Mouse (Mus musculus): Measurements from ENCODE around the gene Slc9a1. TPM values are rescaled to one million over a fixed set of nuclear protein-coding genes. Genes with fewer than 3 reads are reported as not detected.

Gene Slc9a1
- polyA plus RNA-seq, 1 experiment, result 3.8 TPM

DNA sequence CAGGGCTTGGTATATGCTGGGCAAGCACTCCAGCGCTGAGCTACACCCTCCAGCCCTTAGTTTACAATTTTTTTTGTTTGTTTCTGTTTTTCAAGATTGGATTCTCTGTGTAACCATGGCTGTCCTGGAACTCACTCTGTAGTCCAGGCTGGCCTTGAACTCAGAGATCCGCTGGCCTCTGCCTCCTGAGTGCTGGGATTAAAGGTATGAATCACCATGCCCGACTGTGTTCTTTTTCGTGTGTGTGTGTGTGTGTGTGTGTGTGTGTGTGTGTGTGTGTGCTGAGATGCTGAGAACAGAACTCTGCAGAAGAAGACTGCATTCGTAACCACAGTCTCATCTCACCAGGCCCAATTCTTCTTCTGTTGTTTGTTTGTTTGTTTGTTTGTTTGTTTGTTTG, 34.8 kb downstream of the Slc9a1 start:
- H3K4me3 ChIP-seq (replicated peaks), result no peak overlapping the region
- peaks cover 60% of the 10 kb centered on the region for H3K4me1 ChIP-seq (ENCODE audit: control insufficient read depth)
- H3K27me3 ChIP-seq (ENCODE audit: control insufficient read depth), result no peaks in the 10 kb centered on the region
- TF ChIP-seq GATA1 (IDR thresholded peaks at IDR 0.05; ENCODE audit: low read length), result no peak
- TF ChIP-seq TAL1 (IDR thresholded peaks at IDR 0.05; ENCODE audit: low read length), result no peak
- H3K36me3 ChIP-seq (ENCODE audit: control insufficient read depth), result peaks cover 77% of the 10 kb centered on the region
- no peaks in the 10 kb centered on the region for H3K9me3 ChIP-seq (ENCODE audit: control insufficient read depth, low read length)

DNA sequence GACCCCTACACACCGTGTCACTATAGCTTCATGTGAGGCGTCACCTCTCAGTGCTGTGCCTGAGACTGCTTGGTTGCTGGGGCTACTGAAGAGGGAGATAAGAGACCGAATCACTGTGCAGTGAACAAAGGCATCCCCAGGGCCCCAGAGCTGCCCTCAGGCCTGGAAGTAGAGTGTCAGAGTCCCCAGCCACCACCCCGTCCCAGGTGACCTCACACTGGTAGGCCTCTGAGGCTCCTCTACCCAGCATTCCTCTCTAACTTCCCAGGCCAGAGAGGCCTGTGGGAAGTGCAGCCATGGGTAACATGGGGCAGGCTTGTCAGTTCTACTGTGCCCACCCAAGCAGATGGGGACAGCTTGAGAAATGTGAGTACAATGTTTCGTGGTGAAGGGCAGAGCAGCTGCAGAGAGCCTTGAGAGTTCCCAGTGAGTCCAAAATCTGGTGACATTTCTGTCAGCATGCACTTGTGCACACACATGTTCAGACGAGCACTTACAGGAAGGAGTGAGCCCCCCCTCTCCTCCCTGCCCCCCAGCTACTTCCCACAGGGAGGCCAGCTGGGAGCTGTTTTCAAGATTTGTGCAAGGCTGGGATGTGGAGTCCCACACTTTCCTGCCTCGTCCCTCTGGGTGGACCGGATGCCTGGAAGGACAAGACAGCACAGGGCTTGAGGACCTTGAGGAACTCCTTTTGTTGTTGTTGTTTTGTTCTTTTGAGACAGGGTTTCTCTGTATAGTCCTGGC, 37.0 kb downstream of the Slc9a1 start:
- peaks cover 85% of the 10 kb centered on the region for H3K36me3 ChIP-seq (ENCODE audit: control insufficient read depth)
- H3K4me1 ChIP-seq (ENCODE audit: control insufficient read depth), result peaks cover 56% of the 10 kb centered on the region
- no peak for TF ChIP-seq GATA1 (IDR thresholded peaks at IDR 0.05; ENCODE audit: low read length)
- no peak for TF ChIP-seq TAL1 (IDR thresholded peaks at IDR 0.05; ENCODE audit: low read length)
- no peak overlapping the region for H3K4me3 ChIP-seq (replicated peaks)
- no peaks in the 10 kb centered on the region for H3K9me3 ChIP-seq (ENCODE audit: control insufficient read depth, low read length)
- no peaks in the 10 kb centered on the region for H3K27me3 ChIP-seq (ENCODE audit: control insufficient read depth)

- peaks cover 55% of the 10 kb centered on the region for H3K4me1 ChIP-seq (ENCODE audit: control insufficient read depth)
- H3K36me3 ChIP-seq (ENCODE audit: control insufficient read depth), result peaks cover 91% of the 10 kb centered on the region
- TF ChIP-seq TAL1 (IDR thresholded peaks at IDR 0.05; ENCODE audit: low read length), result no peak
- no peak for TF ChIP-seq GATA1 (IDR thresholded peaks at IDR 0.05; ENCODE audit: low read length)
- H3K4me3 ChIP-seq (replicated peaks), result no peak overlapping the region
- H3K27me3 ChIP-seq (ENCODE audit: control insufficient read depth), result no peaks in the 10 kb centered on the region
- no peaks in the 10 kb centered on the region for H3K9me3 ChIP-seq (ENCODE audit: control insufficient read depth, low read length)
These were observed 37.7 kb downstream of the Slc9a1 start for GRCm38 (mm10) chr4:133407114-133407787.

DNA sequence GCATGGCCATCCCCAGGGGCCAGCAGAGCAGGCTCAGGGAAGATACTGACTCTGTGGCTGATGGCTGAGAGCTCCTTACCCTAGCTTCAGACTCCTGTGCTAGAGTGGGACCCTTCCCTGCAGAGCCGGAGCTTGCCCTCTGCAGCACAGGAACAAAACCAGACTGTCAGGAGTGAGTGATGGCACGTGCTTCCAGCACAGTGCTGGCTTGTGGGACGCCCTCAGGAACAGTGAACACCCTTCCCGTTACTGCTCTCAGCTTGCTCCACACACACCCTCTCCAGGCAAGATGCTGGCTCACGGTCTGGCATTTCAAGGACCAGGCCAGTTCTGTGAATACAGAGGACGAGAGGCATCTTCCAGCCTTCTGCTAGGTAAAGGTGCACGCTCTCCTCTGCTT, 38.5 kb downstream of the Slc9a1 start:
- peaks cover 92% of the 10 kb centered on the region for H3K36me3 ChIP-seq (ENCODE audit: control insufficient read depth)

DNA sequence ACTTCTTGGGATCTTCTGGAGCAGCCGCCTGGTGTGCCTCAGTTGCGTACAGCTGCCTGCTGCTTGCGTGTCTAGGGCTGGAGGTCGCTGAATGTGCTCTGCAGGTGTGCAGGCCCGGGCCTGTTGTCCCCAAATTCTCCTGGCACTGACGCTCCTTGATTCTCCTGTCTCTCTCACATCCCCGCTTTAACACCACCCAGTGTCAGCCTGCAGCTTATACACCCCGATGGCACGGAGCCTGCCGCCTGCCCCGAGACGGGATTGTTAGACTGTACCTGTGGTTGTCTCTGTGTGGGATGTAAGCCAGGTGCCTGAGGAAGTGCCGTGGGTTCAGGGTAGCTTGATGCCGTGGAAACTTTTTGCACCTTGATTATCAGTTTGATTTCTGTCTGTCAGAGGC, 41.5 kb downstream of the Slc9a1 start:
- Histone ChIP-seq H3K36me3 (ENCODE audit: control insufficient read depth) (peaks cover 92% of the 10 kb centered on the region), H3K4me1 (ENCODE audit: control insufficient read depth) (peaks cover 65% of the 10 kb centered on the region), H3K4me3 (replicated peaks) (no peak overlapping the region), H3K27me3 (ENCODE audit: control insufficient read depth) (no peaks in the 10 kb centered on the region), H3K9me3 (ENCODE audit: control insufficient read depth, low read length) (no peaks in the 10 kb centered on the region)
- no peak for TF ChIP-seq GATA1 (IDR thresholded peaks at IDR 0.05; ENCODE audit: low read length)
- TF ChIP-seq TAL1 (IDR thresholded peaks at IDR 0.05; ENCODE audit: low read length), result no peak

More for the DNA sequence above, 38.5 kb downstream of the Slc9a1 start:
- Histone ChIP-seq H3K4me1 (ENCODE audit: control insufficient read depth) (peaks cover 58% of the 10 kb centered on the region), H3K27me3 (ENCODE audit: control insufficient read depth) (no peaks in the 10 kb centered on the region), H3K4me3 (replicated peaks) (no peak overlapping the region), H3K9me3 (ENCODE audit: control insufficient read depth, low read length) (no peaks in the 10 kb centered on the region)
- TF ChIP-seq GATA1 (IDR thresholded peaks at IDR 0.05; ENCODE audit: low read length) (no peak), TAL1 (IDR thresholded peaks at IDR 0.05; ENCODE audit: low read length) (no peak)

GRCm38 (mm10) chr4:133412096-133412495, 42.6 kb downstream of the Slc9a1 start:
- Histone ChIP-seq H3K27me3 (ENCODE audit: control insufficient read depth) (no peaks in the 10 kb centered on the region), H3K4me3 (replicated peaks) (no peak overlapping the region), H3K36me3 (ENCODE audit: control insufficient read depth) (peaks cover 93% of the 10 kb centered on the region), H3K9me3 (ENCODE audit: control insufficient read depth, low read length) (no peaks in the 10 kb centered on the region), H3K4me1 (ENCODE audit: control insufficient read depth) (peaks cover 60% of the 10 kb centered on the region)
- TF ChIP-seq TAL1 (IDR thresholded peaks at IDR 0.05; ENCODE audit: low read length), result no peak
- TF ChIP-seq GATA1 (IDR thresholded peaks at IDR 0.05; ENCODE audit: low read length), result no peak

- H3K4me3 ChIP-seq (replicated peaks), result no peak overlapping the region
- no peaks in the 10 kb centered on the region for H3K27me3 ChIP-seq (ENCODE audit: control insufficient read depth)
- peaks cover 93% of the 10 kb centered on the region for H3K36me3 ChIP-seq (ENCODE audit: control insufficient read depth)
- TF ChIP-seq GATA1 (IDR thresholded peaks at IDR 0.05; ENCODE audit: low read length), result no peak
- no peak for TF ChIP-seq TAL1 (IDR thresholded peaks at IDR 0.05; ENCODE audit: low read length)
- no peaks in the 10 kb centered on the region for H3K9me3 ChIP-seq (ENCODE audit: control insufficient read depth, low read length)
- peaks cover 53% of the 10 kb centered on the region for H3K4me1 ChIP-seq (ENCODE audit: control insufficient read depth)
These were observed 43.4 kb downstream of the Slc9a1 start for GRCm38 (mm10) chr4:133412575-133413540.

DNA sequence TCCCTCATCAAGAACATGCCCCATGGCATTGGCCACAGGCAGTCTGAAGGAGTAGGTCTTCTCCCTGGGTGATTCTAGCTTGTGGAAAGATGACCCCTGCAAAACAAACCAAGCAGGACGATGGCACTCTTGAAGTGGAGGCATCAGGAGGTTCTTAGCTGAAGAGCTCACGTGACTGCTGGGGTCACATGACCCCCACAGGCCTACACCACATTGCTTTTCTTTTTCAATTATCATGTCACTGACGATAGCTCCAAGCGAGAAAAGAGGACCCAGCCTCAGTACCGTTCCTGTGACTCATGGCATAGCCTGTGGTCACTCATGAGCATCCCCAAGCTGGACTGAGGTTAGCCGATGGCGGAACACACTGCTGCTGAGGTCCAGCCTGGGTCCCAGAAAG, 44.1 kb downstream of the Slc9a1 start:
- H3K4me3 ChIP-seq (replicated peaks), result no peak overlapping the region
- peaks cover 48% of the 10 kb centered on the region for H3K4me1 ChIP-seq (ENCODE audit: control insufficient read depth)
- H3K9me3 ChIP-seq (ENCODE audit: control insufficient read depth, low read length), result no peaks in the 10 kb centered on the region
- H3K27me3 ChIP-seq (ENCODE audit: control insufficient read depth), result no peaks in the 10 kb centered on the region
- TF ChIP-seq TAL1 (IDR thresholded peaks at IDR 0.05; ENCODE audit: low read length) (no peak), GATA1 (IDR thresholded peaks at IDR 0.05; ENCODE audit: low read length) (no peak)
- peaks cover 94% of the 10 kb centered on the region for H3K36me3 ChIP-seq (ENCODE audit: control insufficient read depth)
